Mouse (Mus musculus): ENCODE results near the gene Keap1. TPM values are rescaled to one million over a fixed set of nuclear protein-coding genes. Genes with fewer than 3 reads are reported as not detected.
"Not testable (repeated sequence)": the region's sequence is repeated elsewhere in the genome, so short reads cannot be mapped to it uniquely, and the experiment has no call there.

Gene Keap1
- polyA plus RNA-seq, 1 experiment from 2014 or later: 68.2 TPM

GRCm38 (mm10) chr9:21206848-21207247, 32.3 kb downstream of the Keap1 start:
- no peak overlapping the region for H3K4me2 ChIP-seq
- H3K9ac ChIP-seq: no peak overlapping the region
- H3K36me3 ChIP-seq: peaks cover 37% of the 10 kb centered on the region
- H3K4me1 ChIP-seq (replicated peaks): peaks cover 11% of the 10 kb centered on the region
- H3K27ac ChIP-seq (replicated peaks): no peak overlapping the region
- no peaks in the 10 kb centered on the region for H3K9me3 ChIP-seq
- no peaks in the 10 kb centered on the region for H3K27me3 ChIP-seq
- H3K4me3 ChIP-seq: no peak overlapping the region
- WGBS: 91% methylated on average over 6 of the region's 6 CpGs
- no peak for ATAC-seq (ENCODE audit: low FRiP score, low read depth)

GRCm38 (mm10) chr9:21204528-21205272, 34.5 kb downstream of the Keap1 start:
- Histone ChIP-seq H3K4me3 (peak overlapping the region; percentile 36), H3K9ac (peak overlapping the region; percentile 26), H3K27me3 (no peaks in the 10 kb centered on the region), H3K4me1 (replicated peaks) (peaks cover 11% of the 10 kb centered on the region), H3K4me2 (peak overlapping the region; percentile 53), H3K9me3 (no peaks in the 10 kb centered on the region), H3K27ac (replicated peaks) (peak overlapping the region; percentile 62), H3K36me3 (peaks cover 24% of the 10 kb centered on the region)
- peak; percentile 82 for ATAC-seq (ENCODE audit: low FRiP score, low read depth)
- WGBS: 4% methylated on average over 23 of the region's 23 CpGs

GRCm38 (mm10) chr9:21204156-21204527, 35.0 kb downstream of the Keap1 start:
- Histone ChIP-seq H3K4me1 (replicated peaks) (peaks cover 11% of the 10 kb centered on the region), H3K27ac (replicated peaks) (peak overlapping the region; percentile 62; the same call in 1 of the 2 replicates), H3K9ac (no peak overlapping the region), H3K36me3 (peaks cover 24% of the 10 kb centered on the region), H3K4me3 (no peak overlapping the region), H3K9me3 (no peaks in the 10 kb centered on the region), H3K4me2 (peak overlapping the region; percentile 53), H3K27me3 (no peaks in the 10 kb centered on the region)
- WGBS: 30% methylated on average over 8 of the region's 8 CpGs
- ATAC-seq (ENCODE audit: low FRiP score, low read depth): 0 out of 2 replicates have a peak, but pooled peaks have one; percentile 17

GRCm38 (mm10) chr9:21198960-21199359, 40.2 kb downstream of the Keap1 start:
- H3K4me3 ChIP-seq: no peak overlapping the region

GRCm38 (mm10) chr9:21197981-21198380, 41.2 kb downstream of the Keap1 start:
- Histone ChIP-seq H3K9ac (peak overlapping the region; percentile 80), H3K27me3 (no peaks in the 10 kb centered on the region), H3K4me2 (peak overlapping the region; percentile 81), H3K9me3 (no peaks in the 10 kb centered on the region), H3K4me1 (replicated peaks) (peaks cover 26% of the 10 kb centered on the region), H3K4me3 (peak overlapping the region; percentile 65), H3K36me3 (peaks cover under 1% of the 10 kb centered on the region; the same call in 1 of the 2 replicates), H3K27ac (replicated peaks) (peak overlapping the region; percentile 64)
- peak; percentile 85 for ATAC-seq (ENCODE audit: low FRiP score, low read depth)
- WGBS: 6% methylated on average over 4 of the region's 4 CpGs

More at GRCm38 (mm10) chr9:21198960-21199359, 40.2 kb downstream of the Keap1 start:
- H3K4me1 ChIP-seq (replicated peaks): peaks cover 26% of the 10 kb centered on the region
- 89% methylated on average over 3 of the region's 3 CpGs for WGBS
- no peak overlapping the region for H3K9ac ChIP-seq
- H3K27me3 ChIP-seq: no peaks in the 10 kb centered on the region
- peaks cover 6% of the 10 kb centered on the region; the same call in 1 of the 2 replicates for H3K36me3 ChIP-seq
- H3K4me2 ChIP-seq: peak overlapping the region; percentile 81; the same call in 1 of the 2 replicates
- ATAC-seq (ENCODE audit: low FRiP score, low read depth): no peak
- no peak overlapping the region for H3K27ac ChIP-seq (replicated peaks)
- no peaks in the 10 kb centered on the region for H3K9me3 ChIP-seq

DNA sequence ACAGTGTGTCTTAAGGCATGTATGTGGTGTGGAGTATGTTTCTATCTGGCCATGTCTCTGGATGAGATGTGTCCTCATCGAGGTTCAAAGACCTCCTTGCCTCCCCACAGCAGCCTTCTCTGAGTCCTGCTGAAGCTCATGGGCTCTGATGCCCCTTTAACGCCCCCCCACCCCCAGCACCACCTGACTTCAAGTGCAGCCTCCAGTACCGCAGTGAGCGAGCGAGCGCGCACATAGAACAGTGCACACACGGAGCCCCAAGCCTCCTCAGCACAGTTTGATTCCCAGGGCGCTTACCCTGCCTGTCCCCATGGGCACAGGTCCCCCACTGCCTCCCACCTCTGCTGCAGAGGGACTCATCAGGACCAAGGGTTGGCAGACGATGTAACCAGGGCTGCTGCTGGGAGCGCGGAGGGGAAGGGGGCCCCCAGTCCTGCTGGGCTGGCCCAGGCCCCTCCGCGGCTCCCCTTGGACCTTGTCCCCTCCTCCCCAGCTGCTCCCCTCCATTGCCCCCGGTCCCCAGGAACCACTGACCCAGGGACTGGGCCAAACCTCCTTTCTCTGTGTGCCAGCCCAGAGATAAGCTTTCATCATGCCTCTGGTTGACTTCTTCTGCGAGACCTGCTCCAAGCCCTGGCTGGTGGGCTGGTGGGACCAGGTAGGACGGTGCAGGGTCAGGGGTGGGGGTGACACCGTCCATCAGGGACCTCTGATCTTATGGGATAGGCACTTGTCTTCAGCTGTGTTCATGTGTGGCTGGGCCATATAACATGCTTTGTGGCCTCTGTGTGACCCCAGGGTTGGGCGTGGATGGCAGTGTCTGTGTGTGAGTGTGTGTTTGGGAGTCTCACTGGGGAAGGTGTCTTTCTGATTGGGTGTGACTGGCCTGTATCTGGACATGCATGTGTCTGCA, 42.4 kb downstream of the Keap1 start:
- WGBS: 18% methylated on average over 19 of the region's 19 CpGs
- Histone ChIP-seq H3K9ac (peak overlapping the region; percentile 80), H3K9me3 (no peaks in the 10 kb centered on the region), H3K36me3 (no peaks in the 10 kb centered on the region), H3K4me3 (peak overlapping the region; percentile 65), H3K27ac (replicated peaks) (peak overlapping the region; percentile 64), H3K4me2 (peak overlapping the region; percentile 81), H3K27me3 (no peaks in the 10 kb centered on the region), H3K4me1 (replicated peaks) (peaks cover 26% of the 10 kb centered on the region)
- peak; percentile 85 for ATAC-seq (ENCODE audit: low FRiP score, low read depth)

DNA sequence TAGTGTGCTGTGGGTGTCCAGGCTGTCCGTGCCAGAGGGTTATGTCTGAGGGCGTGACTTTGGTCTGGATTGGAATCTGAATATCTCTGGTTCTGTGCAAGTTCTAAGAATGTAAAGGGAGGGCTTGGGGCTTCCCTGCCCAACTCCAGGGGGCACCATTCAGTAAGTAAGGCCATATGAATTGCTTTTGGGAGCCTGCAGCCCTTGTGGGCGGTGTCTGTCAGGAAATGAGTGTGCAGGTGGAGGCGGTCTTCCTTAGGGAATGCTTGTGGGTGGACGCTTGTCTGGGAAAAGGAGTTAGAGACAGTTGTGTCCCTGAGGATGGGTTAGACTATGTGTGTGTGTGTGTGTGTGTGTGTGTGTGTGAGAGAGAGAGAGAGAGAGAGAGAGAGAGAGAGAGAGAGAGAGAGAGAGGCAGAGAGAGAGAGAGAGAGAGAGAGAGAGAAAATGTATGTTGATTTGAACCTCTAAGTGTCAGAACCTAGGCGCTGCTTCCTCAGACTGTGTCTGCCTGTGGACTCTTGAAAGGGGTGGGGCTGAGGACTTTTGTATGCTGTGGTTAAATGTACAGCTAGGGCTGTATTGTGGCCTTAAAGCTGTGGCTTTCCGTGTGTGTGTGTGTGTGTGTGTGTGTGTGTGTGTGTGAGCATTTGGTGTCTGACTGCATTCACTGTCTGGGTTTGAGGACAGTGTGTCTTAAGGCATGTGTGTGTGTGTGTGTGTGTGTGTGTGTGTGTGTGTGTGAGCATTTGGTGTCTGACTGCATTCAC, 43.2 kb downstream of the Keap1 start:
- Histone ChIP-seq H3K27ac (replicated peaks) (peak overlapping the region; percentile 64; the same call in 1 of the 2 replicates), H3K4me3 (peak overlapping the region; percentile 65)

DNA sequence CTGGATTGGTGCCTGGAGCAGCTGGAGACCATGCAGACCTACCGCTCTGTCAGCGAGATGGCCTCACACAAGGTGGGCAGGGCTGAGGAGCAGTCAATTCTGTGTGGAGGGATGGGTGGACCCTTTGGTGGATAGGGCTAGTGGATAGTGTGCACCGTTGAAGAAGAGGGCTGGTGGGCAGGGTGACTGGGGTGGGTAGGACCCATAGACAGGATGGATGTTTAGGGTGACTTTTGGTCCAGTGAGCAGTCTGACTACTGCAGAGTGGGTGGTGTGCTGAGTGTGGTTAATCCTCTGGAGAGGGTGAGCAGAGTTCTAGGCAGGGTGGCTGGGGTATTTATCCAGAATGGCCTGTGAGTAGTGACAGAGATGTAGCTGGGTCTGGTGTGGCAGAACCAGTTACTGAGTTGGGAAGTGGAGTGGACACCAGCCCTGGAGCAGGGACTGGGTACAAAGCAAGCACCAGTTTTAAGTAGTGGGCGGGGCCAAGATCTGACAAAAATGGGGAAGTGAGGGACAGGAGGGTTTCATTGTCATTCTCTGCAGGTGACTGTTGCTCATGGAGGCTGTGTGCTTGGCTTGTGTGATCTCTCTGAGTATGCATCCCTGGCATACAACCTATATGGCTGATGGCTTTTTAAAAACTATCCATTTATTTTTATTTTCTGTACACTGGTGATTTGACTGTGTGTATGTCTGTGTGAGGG, 44.2 kb downstream of the Keap1 start:
- ATAC-seq (ENCODE audit: low FRiP score, low read depth): no peak

More for the DNA sequence above, 43.2 kb downstream of the Keap1 start:
- Histone ChIP-seq H3K4me2 (peak overlapping the region; percentile 81), H3K4me1 (replicated peaks) (peaks cover 26% of the 10 kb centered on the region)
- peak; percentile 4; the same call in 1 of the 2 replicates for ATAC-seq (ENCODE audit: low FRiP score, low read depth)
- not testable (repeated sequence) for H3K27me3 ChIP-seq, H3K9ac ChIP-seq, H3K9me3 ChIP-seq, H3K36me3 ChIP-seq
- WGBS: 49% methylated on average over 7 of the region's 7 CpGs

GRCm38 (mm10) chr9:21193786-21194185, 45.4 kb downstream of the Keap1 start:
- Histone ChIP-seq H3K9me3 (no peaks in the 10 kb centered on the region), H3K4me2 (no peak overlapping the region), H3K9ac (no peak overlapping the region), H3K4me1 (replicated peaks) (peaks cover 23% of the 10 kb centered on the region), H3K27me3 (no peaks in the 10 kb centered on the region), H3K4me3 (no peak overlapping the region), H3K36me3 (no peaks in the 10 kb centered on the region), H3K27ac (replicated peaks) (no peak overlapping the region)
- no peak for ATAC-seq (ENCODE audit: low FRiP score, low read depth)
- WGBS: 90% methylated on average over 3 of the region's 3 CpGs

More for the DNA sequence above, 44.2 kb downstream of the Keap1 start:
- Histone ChIP-seq H3K4me2 (no peak overlapping the region), H3K9ac (no peak overlapping the region), H3K27me3 (no peaks in the 10 kb centered on the region), H3K4me1 (replicated peaks) (peaks cover 26% of the 10 kb centered on the region), H3K9me3 (no peaks in the 10 kb centered on the region), H3K4me3 (no peak overlapping the region), H3K36me3 (no peaks in the 10 kb centered on the region), H3K27ac (replicated peaks) (no peak overlapping the region)
- 75% methylated on average over 4 of the region's 4 CpGs for WGBS

DNA sequence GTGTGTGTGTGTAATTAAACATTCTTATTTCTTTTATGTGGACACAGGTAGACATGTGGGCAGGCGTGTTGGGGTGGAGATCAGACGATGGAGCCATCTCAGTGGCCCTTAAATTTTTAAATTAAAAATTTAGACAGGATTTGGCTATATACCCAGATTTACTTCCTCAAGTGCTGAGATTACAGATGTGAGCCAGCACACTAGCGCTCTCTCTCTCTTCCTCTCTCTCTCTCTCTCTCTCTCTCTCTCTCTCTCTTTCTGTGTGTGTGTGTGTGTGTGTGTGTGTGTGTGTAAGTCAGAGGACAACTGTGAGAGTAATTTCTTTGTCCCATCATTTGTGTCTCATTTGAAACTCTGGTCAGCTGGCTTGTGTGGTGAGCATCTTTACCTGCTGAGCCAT, 48.5 kb downstream of the Keap1 start:
- Histone ChIP-seq H3K27me3 (no peaks in the 10 kb centered on the region), H3K4me3 (no peak overlapping the region), H3K9me3 (no peaks in the 10 kb centered on the region), H3K4me1 (replicated peaks) (peaks cover 1% of the 10 kb centered on the region; the same call in 1 of the 2 replicates), H3K4me2 (no peak overlapping the region), H3K27ac (replicated peaks) (no peak overlapping the region), H3K9ac (no peak overlapping the region), H3K36me3 (no peaks in the 10 kb centered on the region)
- 64% methylated on average over 3 of the region's 3 CpGs for WGBS
- ATAC-seq (ENCODE audit: low FRiP score, low read depth): no peak

DNA sequence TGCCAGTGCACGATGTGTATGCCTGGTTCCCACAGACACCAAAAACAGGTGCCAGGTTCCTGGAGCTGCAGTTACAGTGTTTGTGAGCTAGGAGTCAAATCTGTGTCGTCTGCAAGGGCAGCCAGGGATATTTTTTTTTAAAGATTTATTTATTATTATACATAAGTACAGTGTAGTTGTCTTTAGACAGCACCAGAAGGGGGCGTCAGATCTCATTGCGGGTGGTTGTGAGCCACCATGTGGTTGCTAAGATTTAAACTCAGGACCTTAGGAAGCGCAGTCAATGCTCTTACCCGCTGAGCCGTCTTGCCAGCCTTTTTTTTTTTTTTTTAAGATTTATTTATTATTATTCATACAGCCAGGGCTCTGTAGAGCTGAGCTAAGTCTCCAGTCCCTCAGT, 49.3 kb downstream of the Keap1 start:
- H3K4me1 ChIP-seq (replicated peaks): no peaks in the 10 kb centered on the region
- no peaks in the 10 kb centered on the region for H3K36me3 ChIP-seq
- no peak overlapping the region for H3K4me3 ChIP-seq
- H3K27ac ChIP-seq (replicated peaks): no peak overlapping the region
- 36% methylated on average over 7 of the region's 7 CpGs for WGBS
- no peak overlapping the region for H3K9ac ChIP-seq
- ATAC-seq (ENCODE audit: low FRiP score, low read depth): no peak
- 0 out of 2 replicates have a peak, but pooled peaks cover 1% of the 10 kb centered on the region for H3K27me3 ChIP-seq
- H3K4me2 ChIP-seq: no peak overlapping the region
- no peaks in the 10 kb centered on the region for H3K9me3 ChIP-seq

All from hindbrain, embryonic 15.5 days (tissue).